In genomic region chr13:92330621-92331020, GRCm38 (mm10) we compare ENCODE assay signal across 36 mouse cellular contexts. TPM values are rescaled to one million over a fixed set of nuclear protein-coding genes. Genes with fewer than 3 reads are reported as not detected.
"Had no signal": no experiment of that assay in that cellular context is flagged by ENCODE, and none has a peak within 500 bp of the region (broad histone marks: within the 10 kb centered on the region; RNA-seq: fewer than 3 reads in every experiment).

No protein-coding gene starts in this region.

- H3K4me1 ChIP-seq: embryonic facial prominence, embryonic 10.5 days; embryonic facial prominence, embryonic 12.5 days; embryonic facial prominence, embryonic 13.5 days; embryonic facial prominence, embryonic 15.5 days; forebrain, embryonic 10.5 days; forebrain, embryonic 12.5 days; forebrain, embryonic 13.5 days; forebrain, embryonic 15.5 days; heart, embryonic 10.5 days had no signal

- DNase-seq: cerebellum, adult 9-11 months; cerebellum, postnatal 10 days; cerebellum, postnatal 14 days; cerebellum, postnatal 25 days; cerebellum, postnatal 36 days; embryo, embryonic 11 days; forebrain, postnatal 0 days; gastrocnemius, adult 2 months; gastrocnemius, postnatal 10 days; gastrocnemius, postnatal 14 days; gastrocnemius, postnatal 25 days; gastrocnemius, postnatal 36 days; heart, adult 11 months; heart, adult 18-20 months; heart, adult 2 months had no signal

- H3K36me3 ChIP-seq: embryonic facial prominence, embryonic 12.5 days; forebrain, embryonic 15.5 days had no signal

- H3K4me3 ChIP-seq: embryonic facial prominence, embryonic 10.5 days; embryonic facial prominence, embryonic 12.5 days; embryonic facial prominence, embryonic 13.5 days; embryonic facial prominence, embryonic 15.5 days; erythroblast, embryonic 14.5 days; forebrain, embryonic 10.5 days; forebrain, embryonic 12.5 days; forebrain, embryonic 13.5 days; forebrain, embryonic 15.5 days; gastrocnemius, adult 2 months; heart, adult 2 months; heart, embryonic 10.5 days had no signal

- H3K9me3 ChIP-seq: embryonic facial prominence, embryonic 10.5 days; embryonic facial prominence, embryonic 12.5 days; embryonic facial prominence, embryonic 13.5 days; embryonic facial prominence, embryonic 15.5 days; forebrain, embryonic 10.5 days; forebrain, embryonic 12.5 days; forebrain, embryonic 13.5 days; forebrain, embryonic 15.5 days; heart, embryonic 10.5 days had no signal

- H3K27ac ChIP-seq: embryonic facial prominence, embryonic 10.5 days; embryonic facial prominence, embryonic 12.5 days; embryonic facial prominence, embryonic 13.5 days; embryonic facial prominence, embryonic 15.5 days; forebrain, embryonic 10.5 days; forebrain, embryonic 12.5 days; forebrain, embryonic 13.5 days; forebrain, embryonic 15.5 days; gastrocnemius, adult 2 months; heart, adult 2 months; heart, embryonic 10.5 days had no signal

- ATAC-seq: forebrain, embryonic 13.5 days; forebrain, embryonic 14.5 days; forebrain, embryonic 15.5 days; forebrain, embryonic 16.5 days; forebrain, postnatal 0 days had no signal

- H3K4me2 ChIP-seq: embryonic facial prominence, embryonic 12.5 days; embryonic facial prominence, embryonic 13.5 days; embryonic facial prominence, embryonic 15.5 days; forebrain, embryonic 12.5 days; forebrain, embryonic 13.5 days; forebrain, embryonic 15.5 days had no signal

- H3K27me3 ChIP-seq: embryonic facial prominence, embryonic 12.5 days; embryonic facial prominence, embryonic 13.5 days; embryonic facial prominence, embryonic 15.5 days; forebrain, embryonic 12.5 days; forebrain, embryonic 13.5 days; forebrain, embryonic 15.5 days had no signal

- H3K9ac ChIP-seq: embryonic facial prominence, embryonic 12.5 days; embryonic facial prominence, embryonic 13.5 days; embryonic facial prominence, embryonic 15.5 days; forebrain, embryonic 12.5 days; forebrain, embryonic 13.5 days; forebrain, embryonic 15.5 days; forebrain, postnatal 0 days had no signal

RNA-seq across cellular contexts. Expression of gene Gm20379, which starts 24.8 kb away (rescaled TPM):
- total RNA-seq: common myeloid progenitor, adult 5-6 weeks; forebrain, postnatal 0 days; gastrocnemius, adult 18-20 months; gastrocnemius, adult 2 months; gastrocnemius, adult 8-10 months; gastrocnemius, postnatal 10 days; gastrocnemius, postnatal 14 days; gastrocnemius, postnatal 25 days; gastrocnemius, postnatal 36 days; gastrocnemius, postnatal 4 days; granulocyte monocyte progenitor cell, adult 5-6 weeks; heart, adult 18-20 months; heart, adult 2 months; heart, adult 8-10 months had no signal
- polyA plus RNA-seq: cortical plate, adult 2 months; erythroblast, embryonic 14.5 days; frontal cortex, adult 2 months; gonadal fat pad, adult 2 months; heart, adult 2 months had no signal
